Mouse (Mus musculus): ENCODE data around the gene Smox. TPM values are rescaled to one million over a fixed set of nuclear protein-coding genes. Genes with fewer than 3 reads are reported as not detected.

Smox gene
- total RNA-seq, 2 experiments from 2014 or later = 8.7 to 27.3 TPM

- no peak for ATAC-seq (replicated peaks; ENCODE audit: low FRiP score, low TSS enrichment, poor library complexity, severe bottlenecking)
Measured at GRCm38 (mm10) chr2:131506358-131506757, 15.1 kb downstream of the Smox start.

- ATAC-seq (replicated peaks; ENCODE audit: low FRiP score, low TSS enrichment, poor library complexity, severe bottlenecking) = peak; percentile 30; the same call in 1 of the 2 replicates
Measured at GRCm38 (mm10) chr2:131508501-131508900, 17.2 kb downstream of the Smox start.

- peak; percentile 60 for ATAC-seq (replicated peaks; ENCODE audit: low FRiP score, low TSS enrichment, poor library complexity, severe bottlenecking)
Measured at GRCm38 (mm10) chr2:131509671-131510313, 18.5 kb downstream of the Smox start.

GRCm38 (mm10) chr2:131510531-131510930 lies 19.2 kb downstream of the Smox start:
- ATAC-seq (replicated peaks; ENCODE audit: low FRiP score, low TSS enrichment, poor library complexity, severe bottlenecking) = no peak

GRCm38 (mm10) chr2:131513477-131513876 lies 22.2 kb downstream of the Smox start:
- ATAC-seq (replicated peaks; ENCODE audit: low FRiP score, low TSS enrichment, poor library complexity, severe bottlenecking) = no peak

- peak; percentile 41 for ATAC-seq (replicated peaks; ENCODE audit: low FRiP score, low TSS enrichment, poor library complexity, severe bottlenecking)
Measured at GRCm38 (mm10) chr2:131514055-131514621, 22.8 kb downstream of the Smox start.

GRCm38 (mm10) chr2:131517550-131517949 lies 26.3 kb downstream of the Smox start:
- no peak for ATAC-seq (replicated peaks; ENCODE audit: low FRiP score, low TSS enrichment, poor library complexity, severe bottlenecking)

GRCm38 (mm10) chr2:131518790-131519189 lies 27.5 kb downstream of the Smox start:
- peak; percentile 86 for ATAC-seq (replicated peaks; ENCODE audit: low FRiP score, low TSS enrichment, poor library complexity, severe bottlenecking)

GRCm38 (mm10) chr2:131520743-131521142 lies 29.4 kb downstream of the Smox start:
- ATAC-seq (replicated peaks; ENCODE audit: low FRiP score, low TSS enrichment, poor library complexity, severe bottlenecking) = no peak

GRCm38 (mm10) chr2:131527061-131527460 lies 35.8 kb downstream of the Smox start:
- peak; percentile 60 for ATAC-seq (replicated peaks; ENCODE audit: low FRiP score, low TSS enrichment, poor library complexity, severe bottlenecking)

GRCm38 (mm10) chr2:131529898-131530622 lies 38.8 kb downstream of the Smox start:
- ATAC-seq (replicated peaks; ENCODE audit: low FRiP score, low TSS enrichment, poor library complexity, severe bottlenecking) = peak; percentile 79

- ATAC-seq (replicated peaks; ENCODE audit: low FRiP score, low TSS enrichment, poor library complexity, severe bottlenecking) = peak; percentile 89
Measured at GRCm38 (mm10) chr2:131530623-131531008, 39.3 kb downstream of the Smox start.

- no peak for ATAC-seq (replicated peaks; ENCODE audit: low FRiP score, low TSS enrichment, poor library complexity, severe bottlenecking)
Measured at GRCm38 (mm10) chr2:131531271-131531670, 40.0 kb downstream of the Smox start.

- no peak for ATAC-seq (replicated peaks; ENCODE audit: low FRiP score, low TSS enrichment, poor library complexity, severe bottlenecking)
Measured at GRCm38 (mm10) chr2:131535168-131535567, 43.9 kb downstream of the Smox start.

GRCm38 (mm10) chr2:131538341-131538740 lies 47.0 kb downstream of the Smox start:
- ATAC-seq (replicated peaks; ENCODE audit: low FRiP score, low TSS enrichment, poor library complexity, severe bottlenecking) = no peak

- no peak for ATAC-seq (replicated peaks; ENCODE audit: low FRiP score, low TSS enrichment, poor library complexity, severe bottlenecking)
Measured at GRCm38 (mm10) chr2:131539780-131540179, 48.5 kb downstream of the Smox start.

- ATAC-seq (replicated peaks; ENCODE audit: low FRiP score, low TSS enrichment, poor library complexity, severe bottlenecking) = no peak
Measured at GRCm38 (mm10) chr2:131541686-131542085, 50.4 kb downstream of the Smox start.

GRCm38 (mm10) chr2:131542531-131542930 lies 51.2 kb downstream of the Smox start:
- ATAC-seq (replicated peaks; ENCODE audit: low FRiP score, low TSS enrichment, poor library complexity, severe bottlenecking) = no peak

- peak; percentile 71 for ATAC-seq (replicated peaks; ENCODE audit: low FRiP score, low TSS enrichment, poor library complexity, severe bottlenecking)
Measured at GRCm38 (mm10) chr2:131545386-131546307, 54.4 kb downstream of the Smox start.

GRCm38 (mm10) chr2:131546308-131546700 lies 55.0 kb downstream of the Smox start:
- ATAC-seq (replicated peaks; ENCODE audit: low FRiP score, low TSS enrichment, poor library complexity, severe bottlenecking) = no peak
